Mouse (Mus musculus): ENCODE results near the gene Fcamr.

DNA sequence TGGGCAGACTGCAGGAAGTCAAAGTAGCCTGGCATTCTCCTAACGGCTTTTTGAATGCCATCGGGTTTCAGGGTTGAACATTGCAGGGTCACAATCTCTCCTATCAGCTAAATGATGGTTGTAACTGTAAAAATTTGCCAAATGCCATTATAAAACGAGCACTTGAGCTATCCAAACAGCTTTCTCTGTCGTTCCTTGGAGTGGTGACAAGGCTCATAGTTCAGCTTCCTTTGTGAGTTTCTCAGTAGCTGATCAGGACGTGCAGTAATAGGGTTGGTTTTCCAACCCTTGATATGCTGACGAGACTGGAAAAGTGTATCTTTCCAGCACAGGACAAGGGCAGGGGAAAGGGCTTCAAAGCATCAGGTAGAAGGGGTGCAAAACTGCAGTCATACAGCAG lies 2.7 kb upstream of the Fcamr start:
- TF ChIP-seq GATA1 (IDR thresholded peaks at IDR 0.05; ENCODE audit: borderline replicate concordance, low read length) (no peak), FLI1 (IDR thresholded peaks at IDR 0.05; ENCODE audit: low read length) (no peak)

Measured in megakaryocyte, embryonic 14.5 days (primary cell).